Mouse (Mus musculus) forebrain, embryonic 11.5 days (tissue): Measurements from ENCODE around the gene Bcl2. TPM values are rescaled to one million over a fixed set of nuclear protein-coding genes. Genes with fewer than 3 reads are reported as not detected.

ENCODE experiments used
- ATAC-seq: fragments of 200-750 bp; cut with Nextera tagmentation; replicated peaks from 2 replicates; pipeline ENCODE4 v1.8.0; 2017; ENCODE audit warnings: moderate TSS enrichment; ENCODE audit not compliant: low FRiP score
- DNase-seq: peaks from one replicate; pipeline ENCODE4 v3.0.0-alpha.2; 2017; ENCODE audit warnings: low spot score
- H3K27ac ChIP-seq: fragments of 300-500 bp; sonication (generic); 2 replicates; pipeline ENCODE4 v1.5.1; 2014; ENCODE audit warnings: low read depth, low read length
- H3K27me3 ChIP-seq: fragments of 300-500 bp; sonication (generic); 2 replicates; pipeline ENCODE4 v1.6.1; 2014; ENCODE audit warnings: mild to moderate bottlenecking, low read length, mixed read lengths; ENCODE audit not compliant: control insufficient read depth, insufficient read depth
- H3K36me3 ChIP-seq: fragments of 300-500 bp; sonication (generic); 2 replicates; pipeline ENCODE4 v1.6.1; 2014; ENCODE audit warnings: mild to moderate bottlenecking, low read length, moderate library complexity, mixed read lengths; ENCODE audit not compliant: control insufficient read depth, insufficient read depth
- H3K4me1 ChIP-seq: fragments of 300-500 bp; sonication (generic); replicated peaks from 2 replicates; pipeline ENCODE4 v1.6.1; 2014; ENCODE audit warnings: low read length, mixed read lengths; ENCODE audit not compliant: control insufficient read depth, insufficient read depth
- H3K4me2 ChIP-seq: fragments of 300-500 bp; sonication (generic); 2 replicates; pipeline ENCODE4 v1.6.1; 2014; ENCODE audit warnings: low read depth, mild to moderate bottlenecking, low read length, moderate library complexity, mixed read lengths; ENCODE audit not compliant: severe bottlenecking
- H3K4me3 ChIP-seq: fragments of 300-500 bp; sonication (generic); 2 replicates; pipeline ENCODE4 v1.5.1; 2014; ENCODE audit warnings: low read depth, low read length
- H3K9ac ChIP-seq: fragments of 300-500 bp; sonication (generic); 2 replicates; pipeline ENCODE4 v1.6.1; 2014; ENCODE audit warnings: low read length
- H3K9me3 ChIP-seq: fragments of 300-500 bp; sonication (generic); 2 replicates; pipeline ENCODE4 v1.6.1; 2016; ENCODE audit warnings: low read length, mixed read lengths; ENCODE audit not compliant: control insufficient read depth
- WGBS: fragments of 180-500 bp; shearing (Covaris S2); extraction: QIAGEN DNeasy Blood & Tissue Kit; methylation state at CpG from one replicate; pipeline ENCODE4 v1.1.7; 2014; 5-methylcytosine and 5-hydroxymethylcytosine counted together
- polyA plus RNA-seq: library from polyadenylated mRNA; unstranded; fragments of >200 nt; fragmentation: Nextera tagmentation; extraction: Ambion mirVana; gene quantifications from 2 replicates; pipeline ENCODE4 v1.2.1, GENCODE M21; 2014

Bcl2 gene
- polyA plus RNA-seq, 1 experiment from 2014 or later: 6.9 TPM

DNA sequence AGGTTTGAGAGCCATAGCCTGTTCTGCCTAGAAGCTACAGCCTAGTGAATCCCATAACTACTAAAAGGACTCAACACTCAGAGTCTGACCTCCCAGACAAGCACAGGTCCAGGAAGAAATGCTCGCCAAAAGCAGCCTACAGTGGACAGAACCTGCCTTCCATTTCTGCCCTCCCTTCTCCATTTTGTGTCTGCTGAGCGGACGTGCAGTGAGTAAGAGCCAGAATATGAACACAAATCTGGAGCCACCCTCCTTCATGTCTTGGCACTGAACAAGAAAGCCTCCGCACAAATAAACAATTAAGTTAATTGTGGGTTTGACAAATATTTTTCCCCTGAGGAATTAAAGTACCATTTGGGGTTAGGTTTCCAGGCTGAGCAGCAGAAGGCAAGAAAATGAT lies 148.8 kb downstream of the Bcl2 start:
- no peaks in the 10 kb centered on the region for H3K9me3 ChIP-seq
- DNase-seq (no peak), ATAC-seq (no peak)
- no peak overlapping the region for H3K27ac ChIP-seq
- no peak overlapping the region for H3K4me2 ChIP-seq
- H3K36me3 ChIP-seq: no peaks in the 10 kb centered on the region
- no peak overlapping the region for H3K4me3 ChIP-seq
- 93% methylated on average over 4 of the region's 4 CpGs for WGBS
- no peaks in the 10 kb centered on the region for H3K27me3 ChIP-seq
- no peak overlapping the region for H3K9ac ChIP-seq
- H3K4me1 ChIP-seq: no peaks in the 10 kb centered on the region

DNA sequence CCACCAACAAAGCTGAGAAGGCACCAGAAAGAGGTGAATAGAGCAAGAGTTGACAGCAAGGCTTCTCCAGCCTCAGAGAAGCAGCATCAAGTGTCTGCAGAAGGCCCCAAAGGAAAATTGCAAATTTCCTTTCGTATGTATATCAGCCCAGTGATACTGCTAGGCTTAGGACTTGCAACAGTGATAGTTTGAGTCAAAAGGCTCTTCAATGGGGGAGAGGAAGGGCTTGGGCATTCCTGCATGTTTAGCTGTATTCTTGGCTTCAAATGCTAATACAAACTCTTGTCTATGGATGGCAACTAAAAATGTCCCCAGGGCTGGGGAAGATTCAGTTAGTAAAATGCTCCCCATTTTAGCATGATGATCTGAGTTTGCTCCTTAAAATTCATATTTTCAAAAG lies 149.6 kb downstream of the Bcl2 start:
- Histone ChIP-seq H3K27me3 (no peaks in the 10 kb centered on the region), H3K4me3 (no peak overlapping the region), H3K9ac (no peak overlapping the region), H3K9me3 (no peaks in the 10 kb centered on the region), H3K4me1 (no peaks in the 10 kb centered on the region), H3K27ac (no peak overlapping the region), H3K4me2 (no peak overlapping the region), H3K36me3 (no peaks in the 10 kb centered on the region)
- WGBS: 84% methylated on average over 1 of the region's 1 CpGs
- no peak for DNase-seq
- no peak for ATAC-seq

DNA sequence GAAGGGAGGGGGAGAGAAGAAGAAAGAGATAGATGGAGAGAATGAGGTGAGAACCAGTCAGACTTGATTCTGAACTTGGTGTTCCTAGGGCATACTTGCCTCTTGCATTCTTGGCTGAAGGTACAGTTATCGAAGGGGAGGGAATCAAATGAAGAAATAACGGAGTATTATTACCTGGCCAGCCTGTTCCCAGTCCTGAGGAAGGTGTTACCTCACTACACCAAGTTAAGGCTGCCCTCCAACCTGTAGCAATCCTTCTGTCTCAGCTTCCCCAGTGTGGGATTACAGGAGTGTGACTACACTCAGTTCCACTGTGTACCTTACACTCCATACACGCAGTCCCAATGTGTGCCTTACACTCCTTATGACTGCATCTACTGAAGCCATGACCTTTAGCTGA lies 151.3 kb downstream of the Bcl2 start:
- no peak for DNase-seq
- no peaks in the 10 kb centered on the region for H3K36me3 ChIP-seq
- no peak overlapping the region for H3K4me3 ChIP-seq
- H3K4me2 ChIP-seq: no peak overlapping the region
- WGBS: 94% methylated on average over 3 of the region's 3 CpGs
- H3K27ac ChIP-seq: no peak overlapping the region
- H3K4me1 ChIP-seq: no peaks in the 10 kb centered on the region
- H3K9me3 ChIP-seq: no peaks in the 10 kb centered on the region
- no peak overlapping the region for H3K9ac ChIP-seq
- no peak for ATAC-seq
- H3K27me3 ChIP-seq: no peaks in the 10 kb centered on the region

DNA sequence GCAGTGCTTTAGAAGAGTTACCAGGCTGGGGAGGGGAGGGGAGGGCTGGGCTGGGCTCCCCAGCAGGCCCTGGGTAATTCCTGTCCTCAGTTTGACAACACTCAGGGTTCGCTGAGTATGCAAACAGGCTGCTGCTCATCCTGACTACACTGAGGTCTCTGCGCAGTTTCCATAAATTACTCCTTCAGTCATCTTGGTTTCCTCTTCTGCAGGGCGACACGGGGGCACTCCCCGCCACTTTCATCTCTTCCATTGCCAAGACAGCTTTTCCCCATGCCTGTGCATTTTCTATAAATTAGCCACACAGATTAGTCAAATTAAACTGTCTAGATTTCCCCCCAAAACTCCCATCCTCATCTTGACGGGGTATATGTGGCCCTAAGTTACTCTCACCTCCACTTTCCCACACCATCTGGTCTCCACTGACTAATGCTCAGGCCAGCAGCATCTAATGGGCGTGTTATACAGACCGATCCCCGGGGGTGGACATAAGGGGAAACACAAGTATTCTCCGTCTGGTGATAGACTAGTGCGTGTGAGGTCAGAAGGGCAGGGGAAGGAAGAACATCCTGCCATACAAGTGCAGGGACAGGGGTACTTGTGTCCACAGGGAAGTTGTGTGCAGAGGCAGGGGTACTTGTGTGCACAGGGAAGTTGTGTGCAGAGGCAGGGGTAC lies 152.9 kb downstream of the Bcl2 start:
- no peaks in the 10 kb centered on the region for H3K4me1 ChIP-seq
- WGBS: 71% methylated on average over 11 of the region's 11 CpGs
- 0 out of 2 replicates have a peak, but pooled peaks have one; percentile 24 for ATAC-seq

DNA sequence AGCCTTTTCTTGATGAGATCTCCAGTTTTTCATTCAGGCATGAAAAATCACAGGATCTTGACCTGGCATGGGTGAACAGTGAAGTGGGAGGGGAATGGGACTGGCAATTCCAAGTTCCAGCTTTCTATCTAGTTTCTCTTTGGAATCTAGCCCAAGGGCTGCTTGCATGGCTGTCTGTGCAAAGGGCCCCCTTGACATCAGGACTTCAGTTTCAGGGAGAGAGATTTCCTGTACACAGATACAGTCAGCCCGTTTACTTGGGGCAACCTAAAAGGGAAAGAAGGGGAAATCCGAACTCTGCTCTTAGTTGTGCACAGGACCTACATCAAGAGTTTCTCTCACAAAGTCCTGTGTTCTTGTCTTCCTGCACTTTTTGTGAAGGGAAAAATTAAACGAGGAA lies 154.0 kb downstream of the Bcl2 start:
- H3K9me3 ChIP-seq: no peaks in the 10 kb centered on the region
- no peak overlapping the region for H3K4me3 ChIP-seq
- DNase-seq (no peak), ATAC-seq (no peak)
- no peaks in the 10 kb centered on the region for H3K4me1 ChIP-seq
- no peak overlapping the region for H3K4me2 ChIP-seq
- H3K27ac ChIP-seq: no peak overlapping the region
- 82% methylated on average over 3 of the region's 3 CpGs for WGBS
- H3K27me3 ChIP-seq: no peaks in the 10 kb centered on the region
- H3K36me3 ChIP-seq: no peaks in the 10 kb centered on the region
- H3K9ac ChIP-seq: no peak overlapping the region

More for the DNA sequence above, 152.9 kb downstream of the Bcl2 start:
- Histone ChIP-seq H3K9ac (no peak overlapping the region), H3K4me2 (no peak overlapping the region), H3K36me3 (no peaks in the 10 kb centered on the region), H3K27me3 (no peaks in the 10 kb centered on the region), H3K27ac (no peak overlapping the region), H3K9me3 (no peaks in the 10 kb centered on the region), H3K4me3 (no peak overlapping the region)
- no peak for DNase-seq

DNA sequence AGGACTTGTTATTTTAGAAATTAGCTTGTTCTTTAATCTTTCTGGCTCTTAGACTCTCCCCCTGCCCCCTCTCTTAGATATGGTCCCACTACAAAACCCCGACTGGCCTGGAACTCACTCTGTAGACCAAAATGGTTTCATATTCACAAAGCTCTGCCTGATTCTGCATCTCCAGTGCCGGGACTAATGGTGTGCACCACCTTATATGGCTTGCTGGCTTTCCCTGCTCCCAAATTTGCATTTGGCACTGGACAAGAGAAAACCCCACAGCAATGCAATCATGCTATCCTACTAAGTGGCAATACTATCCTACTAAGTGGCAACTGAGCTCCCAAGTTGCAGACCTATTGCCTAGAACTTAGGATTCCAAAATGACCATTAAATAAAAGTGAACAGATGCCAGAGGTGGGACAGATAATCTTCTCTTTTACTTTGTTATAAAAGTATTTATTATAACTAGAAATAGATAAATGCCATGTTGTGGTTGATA lies 154.9 kb downstream of the Bcl2 start:
- Histone ChIP-seq H3K9ac (no peak overlapping the region), H3K9me3 (no peaks in the 10 kb centered on the region), H3K4me2 (no peak overlapping the region), H3K27ac (no peak overlapping the region), H3K36me3 (no peaks in the 10 kb centered on the region), H3K4me3 (no peak overlapping the region), H3K27me3 (no peaks in the 10 kb centered on the region), H3K4me1 (no peaks in the 10 kb centered on the region)
- DNase-seq (no peak), ATAC-seq (no peak)
- 86% methylated on average over 2 of the region's 2 CpGs for WGBS

DNA sequence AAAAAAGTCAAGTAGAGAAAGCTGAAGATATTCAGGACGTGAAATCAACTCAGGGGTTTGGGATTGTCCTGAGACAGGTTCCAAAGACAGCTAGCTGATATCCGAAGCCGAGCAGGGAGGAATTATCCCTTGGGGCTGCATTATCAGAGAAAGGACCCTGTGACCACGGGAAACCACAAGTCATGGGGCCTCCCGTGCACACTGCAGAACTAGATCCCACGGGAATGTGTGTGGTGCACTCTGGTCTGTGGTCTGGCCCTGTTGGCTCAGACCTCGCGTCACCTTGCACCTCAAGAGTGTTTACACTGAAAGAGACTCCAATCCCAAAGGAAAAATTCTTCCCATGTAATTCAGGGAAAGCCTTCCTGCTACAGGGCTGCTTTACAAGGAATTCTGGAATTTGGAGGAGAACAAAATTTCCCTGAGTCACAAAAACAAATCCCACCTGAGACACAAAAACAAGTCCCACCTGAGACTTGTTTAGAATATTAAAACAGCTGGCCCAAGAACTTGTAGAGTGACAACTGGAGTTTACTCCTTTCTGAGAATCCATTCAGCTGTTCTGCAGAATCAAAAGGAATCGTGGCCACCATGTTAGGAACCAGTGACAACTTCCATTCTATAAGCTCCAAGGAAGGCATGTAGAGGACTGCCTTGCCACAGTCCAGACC lies 158.4 kb downstream of the Bcl2 start:
- Histone ChIP-seq H3K4me3 (no peak overlapping the region), H3K4me2 (no peak overlapping the region), H3K27ac (no peak overlapping the region), H3K9ac (no peak overlapping the region), H3K9me3 (no peaks in the 10 kb centered on the region), H3K36me3 (no peaks in the 10 kb centered on the region), H3K27me3 (no peaks in the 10 kb centered on the region), H3K4me1 (no peaks in the 10 kb centered on the region)
- ATAC-seq (no peak), DNase-seq (no peak)
- WGBS: 85% methylated on average over 9 of the region's 9 CpGs

DNA sequence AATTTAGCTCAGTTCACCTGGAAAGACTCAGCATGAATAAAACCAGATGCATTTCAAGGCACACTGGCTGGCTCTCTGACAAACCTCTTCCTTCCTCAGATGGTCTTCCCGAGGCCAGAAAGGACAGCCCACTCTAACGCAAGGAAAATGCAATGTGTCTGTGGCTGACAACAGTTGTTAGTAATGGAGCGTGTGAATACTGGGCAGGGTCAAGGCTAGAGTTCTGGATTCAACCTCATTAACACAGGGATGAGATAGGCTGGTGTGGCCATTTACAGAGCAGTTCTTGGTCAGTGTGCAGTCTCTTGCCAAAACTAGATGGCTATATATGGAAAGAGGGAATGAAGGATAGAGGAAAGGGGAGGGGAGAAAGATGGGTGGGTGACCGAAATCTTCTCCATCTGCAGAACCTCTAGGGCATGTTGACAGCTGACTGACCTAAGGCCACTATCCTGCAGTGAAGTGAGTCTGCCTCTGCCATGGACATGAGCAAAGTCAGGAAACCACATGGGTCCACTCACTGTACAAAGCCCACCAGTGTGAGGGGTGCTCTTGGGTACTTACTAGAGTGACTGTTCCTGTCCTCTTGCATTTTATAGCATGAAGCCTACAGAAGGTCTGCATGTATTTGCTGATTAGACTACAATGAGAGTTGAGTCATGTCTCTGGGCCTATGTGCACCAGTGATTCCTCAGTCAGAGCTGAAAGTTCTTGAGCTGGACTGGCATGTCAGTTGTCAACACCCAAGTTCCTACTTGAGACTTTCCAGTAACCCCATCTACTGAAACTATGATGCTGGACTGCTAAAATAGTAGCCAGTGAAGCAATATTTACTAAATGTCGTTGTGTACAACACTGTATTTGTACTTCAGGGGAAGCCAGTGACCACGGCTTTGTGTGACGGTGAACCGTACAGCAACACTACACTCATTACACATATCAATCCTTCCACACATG lies 159.9 kb downstream of the Bcl2 start:
- no peaks in the 10 kb centered on the region for H3K27me3 ChIP-seq
- H3K4me3 ChIP-seq: no peak overlapping the region
- H3K9ac ChIP-seq: no peak overlapping the region
- DNase-seq: no peak
- 88% methylated on average over 8 of the region's 8 CpGs for WGBS
- no peak overlapping the region for H3K27ac ChIP-seq
- H3K4me2 ChIP-seq: no peak overlapping the region
- no peaks in the 10 kb centered on the region for H3K36me3 ChIP-seq
- no peaks in the 10 kb centered on the region for H3K4me1 ChIP-seq
- no peaks in the 10 kb centered on the region for H3K9me3 ChIP-seq
- no peak for ATAC-seq
